13 mouse cellular contexts compared by ENCODE assay signal in the genomic region with DNA sequence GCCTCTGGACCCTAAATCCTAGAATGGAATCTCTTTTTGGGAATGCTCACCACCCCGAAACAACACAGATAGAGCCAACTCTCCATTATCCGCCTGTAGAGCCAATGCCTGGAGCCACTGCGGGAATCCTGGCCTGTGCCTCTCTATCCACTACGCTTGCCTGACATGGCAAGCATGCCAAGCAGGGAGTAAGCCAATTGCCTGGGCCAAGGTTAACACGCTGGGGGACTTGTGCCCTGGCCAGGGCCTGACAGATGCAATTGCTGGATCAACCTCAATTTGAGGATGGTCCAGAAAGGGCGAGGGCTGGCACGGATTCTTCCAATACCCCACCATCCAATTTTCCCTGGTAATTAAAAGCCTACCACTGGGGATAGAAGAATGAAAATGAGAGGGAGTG. TPM values are rescaled to one million over a fixed set of nuclear protein-coding genes. Genes with fewer than 3 reads are reported as not detected.
DNase-seq lines count a peak whose midpoint lies in the region; TF ChIP-seq lines count a peak whose summit lies in the region.
"Had no signal": no experiment of that assay in that cellular context is flagged by ENCODE, and none has a peak within 500 bp of the region (broad histone marks: within the 10 kb centered on the region; RNA-seq: fewer than 3 reads in every experiment).

No protein-coding gene starts in this region.

- H3K27ac ChIP-seq in liver, adult 2 months (replicated peaks; ENCODE audit: insufficient read depth, low read depth, low read length), result no peak overlapping the region
- no peak overlapping the region for H3K27ac ChIP-seq in cerebellum, adult 2 months (ENCODE audit: insufficient read depth, low read length)
- H3K27ac ChIP-seq: embryonic facial prominence, embryonic 13.5 days; left cerebral cortex, adult 2 months had no signal

- DNase-seq in adrenal gland, postnatal 10 days, result peak; percentile 72
- no peak for DNase-seq in adrenal gland, adult 8-10 months
- DNase-seq in liver, adult 2 months (ENCODE audit: extremely low read depth, low read depth, low spot score), result peak; percentile 84
- DNase-seq in liver, result no peak
- peak; percentile 64 to 81 for DNase-seq in cerebellum, adult 2 months
- DNase-seq in gastrocnemius, postnatal 14 days, result peak; percentile 63
- no peak for DNase-seq in right cerebral cortex, postnatal 36 days (ENCODE audit: low spot score in 2 of 2)
- DNase-seq in kidney, adult 18-20 months, result no peak
- DNase-seq: kidney, adult 11 months; lung, adult 2 months had no signal

- H3K4me3 ChIP-seq in liver, adult 2 months (ENCODE audit: insufficient read depth, low read depth, low read length), result no peak overlapping the region
- no peak overlapping the region for H3K4me3 ChIP-seq in cerebellum, adult 2 months (replicated peaks; ENCODE audit: insufficient read depth, low read depth, low read length)
- H3K4me3 ChIP-seq: embryonic facial prominence, embryonic 13.5 days; left cerebral cortex, adult 2 months had no signal

- H3K36me3 ChIP-seq in liver, adult 2 months (ENCODE audit: control insufficient read depth, insufficient read depth, low read length), result no peaks in the 10 kb centered on the region

- no peak for TF ChIP-seq POLR2A in liver, adult 2 months (IDR thresholded peaks at IDR 0.05; ENCODE audit: extremely low read depth, insufficient read depth, low read length)
- no peak for TF ChIP-seq POLR2A in cerebellum, adult 2 months (IDR thresholded peaks at IDR 0.05; ENCODE audit: borderline replicate concordance, insufficient read depth, low read length)

- no peaks in the 10 kb centered on the region for H3K79me2 ChIP-seq in liver, adult 2 months (ENCODE audit: control insufficient read depth, insufficient read depth, low read length)

- no peaks in the 10 kb centered on the region for H3K27me3 ChIP-seq in liver, adult 2 months (ENCODE audit: control insufficient read depth, insufficient read depth, low read length)
- H3K27me3 ChIP-seq in cerebellum, adult 2 months (ENCODE audit: control insufficient read depth, insufficient read depth, low read length), result no peaks in the 10 kb centered on the region
- H3K27me3 ChIP-seq: embryonic facial prominence, embryonic 13.5 days had no signal

- no peaks in the 10 kb centered on the region for H3K4me1 ChIP-seq in liver, adult 2 months (ENCODE audit: control insufficient read depth, insufficient read depth, low read length)
- peaks cover 15% of the 10 kb centered on the region for H3K4me1 ChIP-seq in cerebellum, adult 2 months (ENCODE audit: control insufficient read depth, insufficient read depth, low read length)

- TF ChIP-seq CTCF in liver, adult 2 months (IDR thresholded peaks at IDR 0.05; ENCODE audit: low read depth, low read length), result no peak
- TF ChIP-seq CTCF in cerebellum, adult 2 months (IDR thresholded peaks at IDR 0.05; ENCODE audit: borderline replicate concordance, insufficient read depth, low read depth, low read length), result no peak

- WGBS in liver, adult 2 months, result 23% methylated on average over 7 of the region's 7 CpGs
- WGBS in cerebellum, adult 2 months, result 8% methylated on average over 7 of the region's 7 CpGs

- no peak overlapping the region for H3K9ac ChIP-seq in liver, adult 2 months (ENCODE audit: low read depth, low read length)
- H3K9ac ChIP-seq: embryonic facial prominence, embryonic 13.5 days had no signal

- intact Hi-C loops in gastrocnemius, postnatal 14 days (cut with DNase I; ENCODE audit: low total_unique reads), result no loop called here

RNA-seq across cellular contexts. Expression of gene Wiz, which starts 6.7 kb away (rescaled TPM):
- 10 to 100 TPM; 38.3 to 44.9 TPM for total RNA-seq in adrenal gland, postnatal 10 days (2021)
- total RNA-seq in adrenal gland, adult 8-10 months (2022), result 10 to 100 TPM; 45.4 to 81.3 (median 58.8) TPM
- 1.8 and 2.7 TPM in 2 replicates for total RNA-seq in liver, adult 2 months (2014; rRNA removed)
- polyA plus RNA-seq in liver, adult 2 months (2012; rRNA removed), result 10.4 and 14.0 TPM in 2 replicates
- 48.5 and 51.2 TPM in 2 replicates for polyA plus RNA-seq in cerebellum, adult 2 months (2012; rRNA removed)
- total RNA-seq in gastrocnemius, postnatal 14 days (2021), result 10 to 100 TPM; 14.3 to 15.3 TPM

RNA-seq across cellular contexts. Expression of gene Rasal3, which starts 20.8 kb away (rescaled TPM):
- total RNA-seq in adrenal gland, postnatal 10 days (2021), result 1 to 10 TPM; 4.5 to 4.9 TPM
- 1 to 10 TPM; 2.2 to 4.0 (median 2.5) TPM for total RNA-seq in adrenal gland, adult 8-10 months (2022)
- total RNA-seq in liver, adult 2 months (2014; rRNA removed), result 0.81 and 0.83 TPM in 2 replicates
- 1.2 and 1.6 TPM in 2 replicates for polyA plus RNA-seq in liver, adult 2 months (2012; rRNA removed)
- 0.92 and 1.2 TPM in 2 replicates for polyA plus RNA-seq in cerebellum, adult 2 months (2012; rRNA removed)
- total RNA-seq in gastrocnemius, postnatal 14 days (2021), result under 1 TPM in 1 of 2 experiments, not detected in 1; 0.14 TPM

RNA-seq across cellular contexts. Expression of gene Akap8l, which starts 32.2 kb away (rescaled TPM):
- total RNA-seq in adrenal gland, postnatal 10 days (2021), result 100 to 1,000 TPM in 1 of 2 experiments, 10 to 100 TPM in 1; 61.0 to 112 TPM
- 100 to 1,000 TPM; 105 to 275 (median 189) TPM for total RNA-seq in adrenal gland, adult 8-10 months (2022)
- total RNA-seq in liver, adult 2 months (2014; rRNA removed), result 25.2 and 26.7 TPM in 2 replicates
- polyA plus RNA-seq in liver, adult 2 months (2012; rRNA removed), result 40.5 and 62.0 TPM in 2 replicates
- polyA plus RNA-seq in cerebellum, adult 2 months (2012; rRNA removed), result 279 and 287 TPM in 2 replicates
- total RNA-seq in gastrocnemius, postnatal 14 days (2021), result 10 to 100 TPM; 20.8 to 28.0 TPM

RNA-seq across cellular contexts. Expression of gene Pglyrp2, which starts 41.4 kb away (rescaled TPM):
- total RNA-seq in adrenal gland, postnatal 10 days (2021), result 10 to 100 TPM; 13.5 to 36.1 TPM
- total RNA-seq in adrenal gland, adult 8-10 months (2022), result under 1 TPM; 0.11 to 0.62 (median 0.34) TPM
- 69.5 and 141 TPM in 2 replicates for total RNA-seq in liver, adult 2 months (2014; rRNA removed)
- polyA plus RNA-seq in liver, adult 2 months (2012; rRNA removed), result 198 and 251 TPM in 2 replicates
- not detected in 2 replicates for polyA plus RNA-seq in cerebellum, adult 2 months (2012; rRNA removed)
- total RNA-seq in gastrocnemius, postnatal 14 days (2021), result not detected
- total RNA-seq: left cerebral cortex, adult 2 months had no signal
- polyA plus RNA-seq: midbrain, embryonic 16.5 days had no signal

Comparison
In these comparisons a context has a peak if more than half of its experiments do, and no peak if none do; other contexts are left out.
1. DNase-seq: peak in adrenal gland, postnatal 10 days (single experiment), liver, adult 2 months (single experiment), cerebellum, adult 2 months (2 of 2) and gastrocnemius, postnatal 14 days (single experiment); none in adrenal gland, adult 8-10 months (single experiment), liver (single experiment), right cerebral cortex, postnatal 36 days (0 of 2) and kidney, adult 18-20 months (single experiment).